Mouse (Mus musculus): ENCODE measurements at regions not wholly inside any gene's neighbourhood (a gene's known extent, or its start where the extent isn't known, plus 50 kb on each side); places are given as distances from the start of the nearest gene placed in this dataset.

GRCm38 (mm10) chr2:64394199-64394598 is 296.4 kb upstream of the Fign start:
- Histone ChIP-seq H3K27ac (ENCODE audit: insufficient read depth, low read length) (peak overlapping the region; percentile 44; the same call in 1 of the 2 replicates), H3K36me3 (ENCODE audit: control insufficient read depth, insufficient read depth, low read length, poor library complexity, severe bottlenecking) (no peaks in the 10 kb centered on the region), H3K9me3 (replicated peaks; ENCODE audit: control insufficient read depth, insufficient read depth, low read length, poor library complexity, severe bottlenecking) (0 out of 2 replicates have a peak, but pooled peaks cover 7% of the 10 kb centered on the region), H3K4me3 (ENCODE audit: low read depth, low read length) (no peak overlapping the region), H3K4me1 (ENCODE audit: control insufficient read depth, insufficient read depth, low read length) (peaks cover 2% of the 10 kb centered on the region), H3K9ac (ENCODE audit: low read depth, poor library complexity, severe bottlenecking) (no peak overlapping the region), H3K27me3 (ENCODE audit: control insufficient read depth, insufficient read depth, low read length, poor library complexity, severe bottlenecking) (no peaks in the 10 kb centered on the region)
- TF ChIP-seq EP300 (IDR thresholded peaks at IDR 0.05; ENCODE audit: insufficient read depth, low read depth, low read length), result no peak
- no peak for TF ChIP-seq POLR2A (IDR thresholded peaks at IDR 0.05; ENCODE audit: insufficient read depth, low read length)
- no peak for TF ChIP-seq CTCF (IDR thresholded peaks at IDR 0.05; ENCODE audit: low read depth, low read length)

GRCm38 (mm10) chr2:64369791-64370190 is 272.0 kb upstream of the Fign start:
- no peak overlapping the region for H3K27ac ChIP-seq (ENCODE audit: insufficient read depth, low read length)
- H3K4me1 ChIP-seq (ENCODE audit: control insufficient read depth, insufficient read depth, low read length), result no peaks in the 10 kb centered on the region
- H3K27me3 ChIP-seq (ENCODE audit: control insufficient read depth, insufficient read depth, low read length, poor library complexity, severe bottlenecking), result no peaks in the 10 kb centered on the region
- no peaks in the 10 kb centered on the region for H3K36me3 ChIP-seq (ENCODE audit: control insufficient read depth, insufficient read depth, low read length, poor library complexity, severe bottlenecking)
- no peak overlapping the region for H3K4me3 ChIP-seq (ENCODE audit: low read depth, low read length)
- no peak overlapping the region for H3K9ac ChIP-seq (ENCODE audit: low read depth, poor library complexity, severe bottlenecking)
- no peak for TF ChIP-seq POLR2A (IDR thresholded peaks at IDR 0.05; ENCODE audit: insufficient read depth, low read length)
- TF ChIP-seq CTCF (IDR thresholded peaks at IDR 0.05; ENCODE audit: low read depth, low read length), result no peak
- no peak for TF ChIP-seq EP300 (IDR thresholded peaks at IDR 0.05; ENCODE audit: insufficient read depth, low read depth, low read length)
- H3K9me3 ChIP-seq (replicated peaks; ENCODE audit: control insufficient read depth, insufficient read depth, low read length, poor library complexity, severe bottlenecking), result no peaks in the 10 kb centered on the region

GRCm38 (mm10) chr2:64367188-64367587 is 269.4 kb upstream of the Fign start:
- Histone ChIP-seq H3K27ac (ENCODE audit: insufficient read depth, low read length) (no peak overlapping the region), H3K4me1 (ENCODE audit: control insufficient read depth, insufficient read depth, low read length) (no peaks in the 10 kb centered on the region), H3K27me3 (ENCODE audit: control insufficient read depth, insufficient read depth, low read length, poor library complexity, severe bottlenecking) (no peaks in the 10 kb centered on the region), H3K36me3 (ENCODE audit: control insufficient read depth, insufficient read depth, low read length, poor library complexity, severe bottlenecking) (no peaks in the 10 kb centered on the region), H3K9ac (ENCODE audit: low read depth, poor library complexity, severe bottlenecking) (no peak overlapping the region), H3K9me3 (replicated peaks; ENCODE audit: control insufficient read depth, insufficient read depth, low read length, poor library complexity, severe bottlenecking) (no peaks in the 10 kb centered on the region), H3K4me3 (ENCODE audit: low read depth, low read length) (no peak overlapping the region)
- TF ChIP-seq CTCF (IDR thresholded peaks at IDR 0.05; ENCODE audit: low read depth, low read length) (no peak), POLR2A (IDR thresholded peaks at IDR 0.05; ENCODE audit: insufficient read depth, low read length) (no peak), EP300 (IDR thresholded peaks at IDR 0.05; ENCODE audit: insufficient read depth, low read depth, low read length) (no peak)

- Histone ChIP-seq H3K27me3 (ENCODE audit: control insufficient read depth, insufficient read depth, low read length, poor library complexity, severe bottlenecking) (no peaks in the 10 kb centered on the region), H3K4me3 (ENCODE audit: low read depth, low read length) (no peak overlapping the region), H3K9me3 (replicated peaks; ENCODE audit: control insufficient read depth, insufficient read depth, low read length, poor library complexity, severe bottlenecking) (no peaks in the 10 kb centered on the region), H3K36me3 (ENCODE audit: control insufficient read depth, insufficient read depth, low read length, poor library complexity, severe bottlenecking) (no peaks in the 10 kb centered on the region), H3K4me1 (ENCODE audit: control insufficient read depth, insufficient read depth, low read length) (no peaks in the 10 kb centered on the region), H3K9ac (ENCODE audit: low read depth, poor library complexity, severe bottlenecking) (no peak overlapping the region), H3K27ac (ENCODE audit: insufficient read depth, low read length) (no peak overlapping the region)
- TF ChIP-seq EP300 (IDR thresholded peaks at IDR 0.05; ENCODE audit: insufficient read depth, low read depth, low read length) (no peak), POLR2A (IDR thresholded peaks at IDR 0.05; ENCODE audit: insufficient read depth, low read length) (no peak), CTCF (IDR thresholded peaks at IDR 0.05; ENCODE audit: low read depth, low read length) (no peak)
Observed at GRCm38 (mm10) chr2:64366528-64366927, 268.7 kb upstream of the Fign start.

DNA sequence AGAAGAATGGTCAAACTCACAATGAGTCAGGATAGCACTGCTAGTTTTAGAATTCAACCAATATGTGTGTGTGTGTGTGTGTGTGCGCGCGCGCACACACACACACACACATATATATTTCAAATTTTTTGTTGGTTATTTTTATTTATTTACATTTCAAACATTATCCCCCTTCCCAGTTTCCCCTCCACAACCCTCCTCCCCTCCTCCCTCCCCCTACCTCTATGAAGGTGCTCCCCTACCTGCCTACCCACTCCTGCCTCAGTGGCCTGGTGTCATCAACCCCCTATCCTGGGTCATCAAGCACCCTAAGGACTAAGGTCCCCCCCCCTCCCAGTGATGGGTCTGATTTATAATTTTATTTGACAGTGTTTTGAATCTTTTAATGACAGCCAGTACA is 258.4 kb upstream of the Fign start:
- Histone ChIP-seq H3K9ac (ENCODE audit: low read depth, poor library complexity, severe bottlenecking) (no peak overlapping the region), H3K36me3 (ENCODE audit: control insufficient read depth, insufficient read depth, low read length, poor library complexity, severe bottlenecking) (no peaks in the 10 kb centered on the region), H3K27me3 (ENCODE audit: control insufficient read depth, insufficient read depth, low read length, poor library complexity, severe bottlenecking) (no peaks in the 10 kb centered on the region), H3K27ac (ENCODE audit: insufficient read depth, low read length) (no peak overlapping the region), H3K9me3 (replicated peaks; ENCODE audit: control insufficient read depth, insufficient read depth, low read length, poor library complexity, severe bottlenecking) (no peaks in the 10 kb centered on the region), H3K4me1 (ENCODE audit: control insufficient read depth, insufficient read depth, low read length) (no peaks in the 10 kb centered on the region), H3K4me3 (ENCODE audit: low read depth, low read length) (no peak overlapping the region)
- TF ChIP-seq EP300 (IDR thresholded peaks at IDR 0.05; ENCODE audit: insufficient read depth, low read depth, low read length), result no peak
- TF ChIP-seq CTCF (IDR thresholded peaks at IDR 0.05; ENCODE audit: low read depth, low read length), result no peak
- TF ChIP-seq POLR2A (IDR thresholded peaks at IDR 0.05; ENCODE audit: insufficient read depth, low read length), result no peak

DNA sequence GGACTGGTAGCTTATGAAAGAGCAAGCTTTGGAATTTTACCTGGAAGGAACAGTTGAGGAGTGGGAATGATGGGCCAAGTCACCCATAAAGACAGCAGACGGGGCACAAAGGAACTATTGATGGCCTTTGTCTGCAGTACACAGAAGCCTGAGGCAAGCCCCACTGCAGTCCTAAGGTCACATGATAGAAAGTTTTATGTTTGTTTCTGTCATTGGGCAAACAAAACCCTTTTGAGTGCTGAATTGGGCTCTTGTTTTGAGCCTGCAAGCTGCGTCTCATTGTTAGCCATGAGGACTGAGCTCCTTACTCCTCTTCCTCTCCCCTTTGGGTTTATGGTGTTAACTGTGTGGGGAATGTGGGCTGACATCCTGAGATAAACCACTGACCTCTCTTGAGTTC is 227.7 kb upstream of the Fign start:
- no peak for TF ChIP-seq CTCF (IDR thresholded peaks at IDR 0.05; ENCODE audit: low read depth, low read length)
- TF ChIP-seq EP300 (IDR thresholded peaks at IDR 0.05; ENCODE audit: insufficient read depth, low read depth, low read length), result no peak
- TF ChIP-seq POLR2A (IDR thresholded peaks at IDR 0.05; ENCODE audit: insufficient read depth, low read length), result no peak
- no peaks in the 10 kb centered on the region for H3K36me3 ChIP-seq (ENCODE audit: control insufficient read depth, insufficient read depth, low read length, poor library complexity, severe bottlenecking)
- H3K4me3 ChIP-seq (ENCODE audit: low read depth, low read length), result no peak overlapping the region
- H3K9ac ChIP-seq (ENCODE audit: low read depth, poor library complexity, severe bottlenecking), result no peak overlapping the region
- H3K4me1 ChIP-seq (ENCODE audit: control insufficient read depth, insufficient read depth, low read length), result no peaks in the 10 kb centered on the region
- no peak overlapping the region for H3K27ac ChIP-seq (ENCODE audit: insufficient read depth, low read length)
- no peaks in the 10 kb centered on the region for H3K27me3 ChIP-seq (ENCODE audit: control insufficient read depth, insufficient read depth, low read length, poor library complexity, severe bottlenecking)
- no peaks in the 10 kb centered on the region for H3K9me3 ChIP-seq (replicated peaks; ENCODE audit: control insufficient read depth, insufficient read depth, low read length, poor library complexity, severe bottlenecking)

All from ES-Bruce4 (cell line).